In the genomic region with DNA sequence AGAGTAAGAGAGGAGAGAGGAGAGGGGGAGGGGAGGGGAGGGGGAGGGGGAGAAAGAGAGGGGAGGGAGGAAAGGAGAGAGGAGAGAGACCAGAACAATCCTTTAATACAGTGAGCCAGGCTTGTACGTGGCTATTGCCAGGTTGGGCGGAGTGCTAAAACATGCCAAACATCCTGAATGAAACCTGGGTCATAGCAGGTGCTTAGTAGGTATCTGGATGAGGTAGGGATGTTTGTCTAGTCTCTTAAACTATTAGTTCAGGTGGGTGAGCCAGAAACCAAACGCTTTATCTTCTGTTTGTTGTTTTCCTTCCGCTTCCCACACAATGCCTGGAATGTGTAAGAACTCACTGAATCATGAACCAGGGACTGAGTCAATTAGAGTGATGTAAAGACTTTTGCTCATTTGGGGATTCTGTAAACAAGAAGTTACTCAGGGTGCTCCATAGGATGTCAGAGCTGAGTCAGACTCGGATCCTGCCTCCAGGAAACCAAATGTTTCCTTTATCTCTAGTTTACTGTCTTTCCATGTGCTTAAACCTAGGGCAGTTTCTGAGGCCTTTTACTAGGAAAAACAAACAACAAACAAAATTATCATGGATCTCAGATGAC, we compare ENCODE assay signal across 13 mouse cellular contexts.
A peak's percentile ranks its signal among the peaks of the same experiment; 100 is the strongest.
DNase-seq lines count a peak whose midpoint lies in the region; ATAC-seq and TF ChIP-seq lines count a peak whose summit lies in the region.
"Had no signal": no experiment of that assay in that cellular context is flagged by ENCODE, and none has a peak within 500 bp of the region (broad histone marks: within the 10 kb centered on the region; RNA-seq: fewer than 3 reads in every experiment).

No protein-coding gene starts in this region.

- H3K9me3 ChIP-seq in heart, embryonic 13.5 days: no peaks in the 10 kb centered on the region
- H3K9me3 ChIP-seq in midbrain, embryonic 10.5 days (replicated peaks): no peaks in the 10 kb centered on the region
- H3K9me3 ChIP-seq in midbrain, embryonic 16.5 days (replicated peaks; ENCODE audit: control insufficient read depth, low read length, poor library complexity, severe bottlenecking): no peaks in the 10 kb centered on the region
- no peaks in the 10 kb centered on the region for H3K9me3 ChIP-seq in MEL (replicated peaks; ENCODE audit: insufficient read depth, low read length)
- H3K9me3 ChIP-seq: hindbrain, embryonic 15.5 days; neural tube, embryonic 13.5 days had no signal

- no peaks in the 10 kb centered on the region for H3K36me3 ChIP-seq in heart, embryonic 13.5 days
- no peaks in the 10 kb centered on the region for H3K36me3 ChIP-seq in midbrain, embryonic 10.5 days
- H3K36me3 ChIP-seq in midbrain, embryonic 16.5 days (ENCODE audit: control insufficient read depth, insufficient read depth, low read length): no peaks in the 10 kb centered on the region
- peaks cover 0 to 33% of the 10 kb centered on the region in 2 experiments; a peak in 2 of 4 replicates for H3K36me3 ChIP-seq in MEL (ENCODE audit: control insufficient read depth in 1 of 2, insufficient read depth in 2 of 2, low read length in 2 of 2)
- H3K36me3 ChIP-seq in small intestine, adult 2 months (ENCODE audit: control insufficient read depth, insufficient read depth, low read length): no peaks in the 10 kb centered on the region
- H3K36me3 ChIP-seq: hindbrain, embryonic 15.5 days; neural tube, embryonic 13.5 days had no signal

- no peak for TF ChIP-seq CTCF in MEL (IDR thresholded peaks at IDR 0.05 in 2 of 3, conservative IDR thresholded peaks at IDR 0.05 in 1 of 3; ENCODE audit: control insufficient read depth in 1 of 3, insufficient read depth in 1 of 3, low read depth in 2 of 3, low read length in 3 of 3, poor library complexity in 1 of 3, severe bottlenecking in 1 of 3)
- no peak for TF ChIP-seq CTCF in small intestine, adult 2 months (IDR thresholded peaks at IDR 0.05; ENCODE audit: extremely low read depth, insufficient read length, insufficient replicate concordance, low read depth, low read length)

- 0 out of 2 replicates have a peak overlapping the region, but pooled peaks have one; percentile 24 for H3K27ac ChIP-seq in heart, embryonic 13.5 days (replicated peaks)
- H3K27ac ChIP-seq in midbrain, embryonic 10.5 days (replicated peaks): 0 out of 2 replicates have a peak overlapping the region, but pooled peaks have one; percentile 2
- H3K27ac ChIP-seq in midbrain, embryonic 16.5 days (ENCODE audit: low read length): no peak overlapping the region
- H3K27ac ChIP-seq in MEL (ENCODE audit: control insufficient read depth, low read depth, low read length): peak overlapping the region; percentile 20; the same call in 1 of the 2 replicates
- peak overlapping the region; percentile 22; the same call in 1 of the 2 replicates for H3K27ac ChIP-seq in small intestine, adult 2 months (ENCODE audit: insufficient read depth, low read depth, low read length)
- H3K27ac ChIP-seq: hindbrain, embryonic 15.5 days; liver, embryonic 14.5 days; neural tube, embryonic 13.5 days had no signal

- intact Hi-C loops in heart, postnatal 14 days (cut with DNase I): no loop called here

- no peaks in the 10 kb centered on the region for H3K27me3 ChIP-seq in heart, embryonic 13.5 days (replicated peaks)
- no peaks in the 10 kb centered on the region for H3K27me3 ChIP-seq in midbrain, embryonic 10.5 days (ENCODE audit: low read depth, poor library complexity, severe bottlenecking)
- no peaks in the 10 kb centered on the region for H3K27me3 ChIP-seq in midbrain, embryonic 16.5 days (ENCODE audit: control insufficient read depth, insufficient read depth, low read depth, low read length)
- H3K27me3 ChIP-seq in MEL (ENCODE audit: control insufficient read depth in 1 of 2, insufficient read depth in 2 of 2, low read length in 2 of 2): no peaks in the 10 kb centered on the region
- no peaks in the 10 kb centered on the region for H3K27me3 ChIP-seq in small intestine, adult 2 months (ENCODE audit: control insufficient read depth, insufficient read depth, low read length)
- H3K27me3 ChIP-seq: hindbrain, embryonic 15.5 days; neural tube, embryonic 13.5 days had no signal

- no peaks in the 10 kb centered on the region for H3K79me2 ChIP-seq in MEL (ENCODE audit: control insufficient read depth, insufficient read depth, low read length, poor library complexity)

- TF ChIP-seq RAD21 in MEL (IDR thresholded peaks at IDR 0.05; ENCODE audit: low read depth, low read length): no peak

- peaks cover 17% of the 10 kb centered on the region for H3K4me1 ChIP-seq in heart, embryonic 13.5 days
- peaks cover 18% of the 10 kb centered on the region for H3K4me1 ChIP-seq in midbrain, embryonic 10.5 days
- peaks cover 2% of the 10 kb centered on the region; the same call in 1 of the 2 replicates for H3K4me1 ChIP-seq in midbrain, embryonic 16.5 days (ENCODE audit: control insufficient read depth, insufficient read depth, low read length)
- peaks cover 21 to 32% of the 10 kb centered on the region in 2 experiments for H3K4me1 ChIP-seq in MEL (ENCODE audit: control insufficient read depth in 1 of 2, insufficient read depth in 2 of 2, low read length in 2 of 2)
- H3K4me1 ChIP-seq in small intestine, adult 2 months (ENCODE audit: control insufficient read depth, insufficient read depth, insufficient read length, low read length): peaks cover 7% of the 10 kb centered on the region; the same call in 1 of the 2 replicates
- H3K4me1 ChIP-seq: hindbrain, embryonic 15.5 days; neural tube, embryonic 13.5 days had no signal

- no peak for DNase-seq in heart, postnatal 14 days
- DNase-seq in midbrain, embryonic 10.5 days (ENCODE audit: low spot score): no peak
- DNase-seq in MEL (ENCODE audit: low read depth, low spot score): no peak
- DNase-seq in layer of hippocampus, postnatal 14 days (ENCODE audit: low spot score in 2 of 2): no peak
- DNase-seq in cerebellum, postnatal 10 days: no peak
- DNase-seq: kidney, postnatal 25 days; right cerebral cortex, adult 18-20 months had no signal

- H3K4me2 ChIP-seq in heart, embryonic 13.5 days: no peak overlapping the region
- H3K4me2 ChIP-seq in midbrain, embryonic 16.5 days (ENCODE audit: low read length): no peak overlapping the region
- H3K4me2 ChIP-seq: hindbrain, embryonic 15.5 days; neural tube, embryonic 13.5 days had no signal

- TF ChIP-seq POLR2A in MEL (IDR thresholded peaks at IDR 0.05; ENCODE audit: control insufficient read depth in 1 of 2, insufficient read depth in 1 of 2, low read depth in 1 of 2, low read length in 2 of 2, poor library complexity in 1 of 2): no peak
- TF ChIP-seq POLR2A in small intestine, adult 2 months (IDR thresholded peaks at IDR 0.05; ENCODE audit: low read depth, low read length): no peak

- 39% methylated on average over 5 of the region's 5 CpGs for WGBS in heart, embryonic 13.5 days
- 33% methylated on average over 5 of the region's 5 CpGs for WGBS in midbrain, embryonic 10.5 days
- WGBS in midbrain, embryonic 16.5 days: 40% methylated on average over 5 of the region's 5 CpGs
- 41% methylated on average over 5 of the region's 5 CpGs for WGBS in small intestine, adult 2 months

- TF ChIP-seq EP300 in MEL (IDR thresholded peaks at IDR 0.05; ENCODE audit: low read depth in 1 of 2, low read length in 2 of 2): no peak

- no peak for ATAC-seq in heart, embryonic 13.5 days (ENCODE audit: extremely low read depth, insufficient number of reproducible peaks, low FRiP score, low TSS enrichment)
- ATAC-seq in midbrain, embryonic 16.5 days: no peak

- H3K4me3 ChIP-seq in heart, embryonic 13.5 days: no peak overlapping the region
- H3K4me3 ChIP-seq in midbrain, embryonic 10.5 days: no peak overlapping the region
- no peak overlapping the region for H3K4me3 ChIP-seq in midbrain, embryonic 16.5 days (ENCODE audit: low read depth, low read length)
- H3K4me3 ChIP-seq in MEL (ENCODE audit: control insufficient read depth in 1 of 2, insufficient read depth in 1 of 2, low read depth in 2 of 2, low read length in 2 of 2): no peak overlapping the region
- no peak overlapping the region for H3K4me3 ChIP-seq in small intestine, adult 2 months (ENCODE audit: low read depth, low read length)
- H3K4me3 ChIP-seq: hindbrain, embryonic 15.5 days; neural tube, embryonic 13.5 days had no signal

- H3K9ac ChIP-seq in heart, embryonic 13.5 days: no peak overlapping the region
- no peak overlapping the region for H3K9ac ChIP-seq in midbrain, embryonic 16.5 days (ENCODE audit: low read depth, low read length)
- no peak overlapping the region for H3K9ac ChIP-seq in MEL (ENCODE audit: control insufficient read depth, low read depth, low read length, poor library complexity, severe bottlenecking)
- H3K9ac ChIP-seq: hindbrain, embryonic 15.5 days; liver, embryonic 14.5 days; neural tube, embryonic 13.5 days had no signal

TF ChIP-seq in MEL, 35 proteins besides CTCF, POLR2A, EP300 and RAD21:
- no peak for TF ChIP-seq TCF12 (IDR thresholded peaks at IDR 0.05; ENCODE audit: low read depth, low read length)
- TF ChIP-seq NRF1 (IDR thresholded peaks at IDR 0.05; ENCODE audit: insufficient read depth, low read depth, low read length, poor library complexity, severe bottlenecking): no peak
- no peak for TF ChIP-seq ZKSCAN1 (IDR thresholded peaks at IDR 0.05; ENCODE audit: low read depth, low read length)
- TF ChIP-seq MXI1 (IDR thresholded peaks at IDR 0.05; ENCODE audit: low read depth, low read length): no peak
- no peak for TF ChIP-seq RCOR1 (IDR thresholded peaks at IDR 0.05; ENCODE audit: low read depth, low read length)
- no peak for TF ChIP-seq USF2 (IDR thresholded peaks at IDR 0.05; ENCODE audit: borderline replicate concordance in 1 of 2, insufficient read depth in 1 of 2, low read depth in 1 of 2, low read length in 2 of 2)
- no peak for TF ChIP-seq ZNF384 (IDR thresholded peaks at IDR 0.05; ENCODE audit: low read depth, low read length)
- no peak for TF ChIP-seq ZC3H11A (IDR thresholded peaks at IDR 0.05; ENCODE audit: low read depth, low read length)
- TF ChIP-seq MYB (IDR thresholded peaks at IDR 0.05; ENCODE audit: low read depth, low read length): no peak
- no peak for TF ChIP-seq BHLHE40 (IDR thresholded peaks at IDR 0.05; ENCODE audit: borderline replicate concordance, low read depth, low read length)
- no peak for TF ChIP-seq MAFK (IDR thresholded peaks at IDR 0.05; ENCODE audit: borderline replicate concordance, low read depth, low read length)
- no peak for TF ChIP-seq GATA1 (IDR thresholded peaks at IDR 0.05; ENCODE audit: low read depth, low read length)
- TF ChIP-seq MAX (IDR thresholded peaks at IDR 0.05; ENCODE audit: low read length): no peak
